Mouse (Mus musculus): ENCODE measurements around the gene Chp1.

DNA sequence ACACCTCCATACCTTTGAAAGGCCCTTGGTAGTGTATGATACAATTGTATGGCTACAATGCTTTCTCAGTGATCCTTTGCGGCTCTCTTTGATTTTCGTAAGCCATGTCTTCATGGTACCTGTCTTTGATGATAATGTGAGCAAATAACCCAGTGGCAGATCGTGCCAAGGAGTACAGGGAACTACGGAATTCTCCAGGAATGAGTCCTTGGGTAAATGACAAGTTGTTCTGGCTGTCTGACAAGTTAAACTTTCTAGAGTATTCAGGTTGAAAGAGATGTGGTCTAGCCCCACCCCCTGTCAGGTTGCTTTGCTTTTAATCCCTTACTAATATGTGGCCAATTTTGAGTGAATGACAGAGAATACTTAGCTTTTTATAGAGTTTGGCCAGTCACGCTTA is 1.2 kb downstream of the Chp1 start:
- no peak for TF ChIP-seq CTCF (IDR thresholded peaks at IDR 0.05; ENCODE audit: borderline replicate concordance, extremely low read depth, insufficient read depth, insufficient read length)
- TF ChIP-seq POLR2A (IDR thresholded peaks at IDR 0.05; ENCODE audit: borderline replicate concordance, extremely low read depth, insufficient read depth, insufficient read length, poor library complexity, severe bottlenecking), result no peak

All from brain, embryonic 14.5 days (tissue).